ENCODE assay signal across 27 mouse cellular contexts in genomic region chr16:55378701-55379100, GRCm38 (mm10).
DNase-seq lines count a peak whose midpoint lies in the region; ATAC-seq and TF ChIP-seq lines count a peak whose summit lies in the region.
"Had no signal": no experiment of that assay in that cellular context is flagged by ENCODE, and none has a peak within 500 bp of the region (broad histone marks: within the 10 kb centered on the region; RNA-seq: fewer than 3 reads in every experiment).

No protein-coding gene starts in this region.

- DNase-seq in urinary bladder, postnatal 14 days (ENCODE audit: low spot score), result peak; percentile 6
- no peak for DNase-seq in urinary bladder, postnatal 36 days (ENCODE audit: low spot score in 2 of 2)
- peak; percentile 40 for DNase-seq in ZHBTc4 (ENCODE audit: low read depth, low spot score)
- peak; percentile 43 for DNase-seq in lung, postnatal 25 days (ENCODE audit: low spot score)
- no peak for DNase-seq in cerebellum, adult 2 months
- no peak for DNase-seq in left cerebral cortex, adult 11 months (ENCODE audit: low spot score)
- DNase-seq: adrenal gland, adult 2 months; cerebellum, adult 18-20 months; cerebellum, postnatal 25 days; gastrocnemius, postnatal 14 days; heart, adult 11 months; heart, postnatal 10 days; kidney, adult 9 months; kidney, postnatal 14 days; retina, postnatal 1 day; thymus, adult 18-20 months; thymus, postnatal 36 days had no signal

- TF ChIP-seq CTCF in cerebellum, adult 2 months (IDR thresholded peaks at IDR 0.05; ENCODE audit: borderline replicate concordance, insufficient read depth, low read depth, low read length), result no peak

- H3K4me1 ChIP-seq in forebrain, embryonic 12.5 days, result no peaks in the 10 kb centered on the region
- H3K4me1 ChIP-seq in cerebellum, adult 2 months (ENCODE audit: control insufficient read depth, insufficient read depth, low read length), result no peaks in the 10 kb centered on the region
- H3K4me1 ChIP-seq: embryonic facial prominence, embryonic 15.5 days; hindbrain, embryonic 10.5 days; intestine, embryonic 15.5 days; limb, embryonic 15.5 days; midbrain, embryonic 13.5 days had no signal

- no peak for TF ChIP-seq POLR2A in cerebellum, adult 2 months (IDR thresholded peaks at IDR 0.05; ENCODE audit: borderline replicate concordance, insufficient read depth, low read length)

- H3K4me2 ChIP-seq in forebrain, embryonic 12.5 days, result no peak overlapping the region
- H3K4me2 ChIP-seq: embryonic facial prominence, embryonic 15.5 days; heart, embryonic 11.5 days; intestine, embryonic 15.5 days; limb, embryonic 15.5 days; midbrain, embryonic 13.5 days had no signal

- H3K27me3 ChIP-seq in forebrain, embryonic 12.5 days, result no peaks in the 10 kb centered on the region
- H3K27me3 ChIP-seq in cerebellum, adult 2 months (ENCODE audit: control insufficient read depth, insufficient read depth, low read length), result no peaks in the 10 kb centered on the region
- H3K27me3 ChIP-seq: embryonic facial prominence, embryonic 15.5 days; intestine, embryonic 15.5 days; limb, embryonic 15.5 days; midbrain, embryonic 13.5 days had no signal

- no peaks in the 10 kb centered on the region for H3K9me3 ChIP-seq in forebrain, embryonic 12.5 days
- H3K9me3 ChIP-seq: embryonic facial prominence, embryonic 15.5 days; hindbrain, embryonic 10.5 days; intestine, embryonic 15.5 days; limb, embryonic 15.5 days had no signal

- 90% methylated on average over 3 of the region's 3 CpGs for WGBS in forebrain, embryonic 12.5 days
- WGBS in cerebellum, adult 2 months, result 88% methylated on average over 3 of the region's 3 CpGs

- no peak for ATAC-seq in forebrain, embryonic 12.5 days (ENCODE audit: low FRiP score)
- ATAC-seq: forebrain, embryonic 16.5 days; hindbrain, embryonic 16.5 days; intestine, embryonic 15.5 days; midbrain, embryonic 13.5 days had no signal

- no peak overlapping the region for H3K9ac ChIP-seq in forebrain, embryonic 12.5 days
- H3K9ac ChIP-seq: embryonic facial prominence, embryonic 15.5 days; intestine, embryonic 15.5 days; limb, embryonic 15.5 days; liver, embryonic 14.5 days; midbrain, embryonic 13.5 days had no signal

- H3K4me3 ChIP-seq in forebrain, embryonic 12.5 days (replicated peaks), result no peak overlapping the region
- H3K4me3 ChIP-seq in cerebellum, adult 2 months (replicated peaks; ENCODE audit: insufficient read depth, low read depth, low read length), result no peak overlapping the region
- H3K4me3 ChIP-seq: embryonic facial prominence, embryonic 15.5 days; hindbrain, embryonic 10.5 days; intestine, embryonic 15.5 days; limb, embryonic 15.5 days; midbrain, embryonic 13.5 days had no signal

- no peak overlapping the region for H3K27ac ChIP-seq in forebrain, embryonic 12.5 days
- H3K27ac ChIP-seq in cerebellum, adult 2 months (ENCODE audit: insufficient read depth, low read length), result no peak overlapping the region
- H3K27ac ChIP-seq: embryonic facial prominence, embryonic 15.5 days; hindbrain, embryonic 10.5 days; intestine, embryonic 15.5 days; limb, embryonic 15.5 days; liver, embryonic 14.5 days; midbrain, embryonic 13.5 days had no signal

- no peaks in the 10 kb centered on the region for H3K36me3 ChIP-seq in forebrain, embryonic 12.5 days (replicated peaks)
- H3K36me3 ChIP-seq: embryonic facial prominence, embryonic 15.5 days; hindbrain, embryonic 10.5 days; intestine, embryonic 15.5 days; limb, embryonic 15.5 days; midbrain, embryonic 13.5 days had no signal

Comparison
In these comparisons a context has a peak if more than half of its experiments do, and no peak if none do; other contexts are left out.
1. DNase-seq: peak in urinary bladder, postnatal 14 days (single experiment), ZHBTc4 (single experiment) and lung, postnatal 25 days (single experiment); none in urinary bladder, postnatal 36 days (0 of 2), cerebellum, adult 2 months (0 of 2) and left cerebral cortex, adult 11 months (single experiment).